Mouse (Mus musculus) liver, embryonic 12.5 days (tissue): ENCODE measurements around the gene Hvcn1. TPM values are rescaled to one million over a fixed set of nuclear protein-coding genes. Genes with fewer than 3 reads are reported as not detected.

Experiments
- ATAC-seq: fragments of 200-750 bp; cut with Nextera tagmentation; 2 replicates; pipeline ENCODE4 v1.8.0; 2017; ENCODE audit warnings: moderate number of reproducible peaks, mild to moderate bottlenecking, moderate library complexity
- H3K27ac ChIP-seq: fragments of 300-500 bp; sonication (generic); 2 replicates; pipeline ENCODE4 v1.5.1; 2016; ENCODE audit warnings: mild to moderate bottlenecking
- H3K27me3 ChIP-seq: fragments of 300-500 bp; sonication (generic); replicated peaks from 2 replicates; pipeline ENCODE4 v1.6.1; 2016; ENCODE audit warnings: mild to moderate bottlenecking, moderate library complexity
- H3K36me3 ChIP-seq: fragments of 300-500 bp; sonication (generic); 2 replicates; pipeline ENCODE4 v1.6.1; 2016; ENCODE audit warnings: mild to moderate bottlenecking, moderate library complexity
- H3K4me1 ChIP-seq: fragments of 300-500 bp; sonication (generic); 2 replicates; pipeline ENCODE4 v1.6.1; 2016
- H3K4me2 ChIP-seq: fragments of 300-500 bp; sonication (generic); 2 replicates; pipeline ENCODE4 v1.6.1; 2016; ENCODE audit warnings: mild to moderate bottlenecking, moderate library complexity
- H3K4me3 ChIP-seq: fragments of 300-500 bp; sonication (generic); 2 replicates; pipeline ENCODE4 v1.5.1; 2016; ENCODE audit warnings: mild to moderate bottlenecking, moderate library complexity
- H3K9ac ChIP-seq: fragments of 300-500 bp; sonication (generic); 2 replicates; pipeline ENCODE4 v1.6.1; 2016; ENCODE audit warnings: mild to moderate bottlenecking, moderate library complexity
- H3K9me3 ChIP-seq: fragments of 300-500 bp; sonication (generic); replicated peaks from 2 replicates; pipeline ENCODE4 v1.6.1; 2016; ENCODE audit warnings: mild to moderate bottlenecking, moderate library complexity
- WGBS: fragments of 180-500 bp; shearing (Covaris S2); methylation state at CpG from one replicate; pipeline ENCODE4 v1.1.7; 2016; ENCODE audit not compliant: insufficient replicate concordance; 5-methylcytosine and 5-hydroxymethylcytosine counted together
- polyA plus RNA-seq: library from polyadenylated mRNA; unstranded; fragments of >200 nt; fragmentation: Nextera tagmentation; extraction: Ambion mirVana; gene quantifications from 2 replicates; pipeline ENCODE4 v1.2.1, GENCODE M21; 2016

The Hvcn1 gene
- polyA plus RNA-seq, 1 experiment from 2014 or later = 2.1 TPM

DNA sequence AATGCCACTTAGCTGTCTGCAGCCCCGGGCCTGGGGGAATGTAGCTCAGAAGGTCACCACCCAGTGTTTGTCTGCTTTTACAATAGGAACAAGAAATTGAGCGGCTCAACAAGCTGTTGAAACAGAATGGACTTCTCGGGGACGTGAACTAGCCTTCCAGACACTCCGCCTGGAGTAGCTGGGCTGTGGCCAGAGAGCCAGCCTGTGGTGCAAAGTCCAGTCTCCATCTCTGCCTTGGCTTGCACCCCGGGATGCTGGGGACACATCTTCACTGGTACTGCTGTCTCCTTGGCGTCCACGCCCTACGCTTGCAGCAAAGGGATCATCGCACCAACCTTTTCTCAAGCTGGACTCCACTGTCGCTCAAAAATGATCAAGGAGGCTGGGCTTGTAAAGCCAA, 33.9 kb downstream of the Hvcn1 start:
- H3K36me3 ChIP-seq = peaks cover 3% of the 10 kb centered on the region; the same call in 1 of the 2 replicates
- 0 out of 2 replicates have a peak, but pooled peaks cover 2% of the 10 kb centered on the region for H3K4me1 ChIP-seq
- no peak overlapping the region for H3K4me2 ChIP-seq
- H3K9ac ChIP-seq = no peak overlapping the region
- H3K27ac ChIP-seq = no peak overlapping the region
- H3K27me3 ChIP-seq = no peaks in the 10 kb centered on the region
- H3K9me3 ChIP-seq = no peaks in the 10 kb centered on the region
- 83% methylated on average over 11 of the region's 11 CpGs for WGBS
- H3K4me3 ChIP-seq = no peak overlapping the region
- no peak for ATAC-seq

GRCm38 (mm10) chr5:122240989-122241388, 34.4 kb downstream of the Hvcn1 start:
- 69% methylated on average over 1 of the region's 1 CpGs for WGBS
- Histone ChIP-seq H3K9me3 (no peaks in the 10 kb centered on the region), H3K27ac (no peak overlapping the region), H3K9ac (no peak overlapping the region), H3K4me3 (no peak overlapping the region), H3K4me2 (no peak overlapping the region), H3K36me3 (peaks cover 3% of the 10 kb centered on the region; the same call in 1 of the 2 replicates), H3K27me3 (no peaks in the 10 kb centered on the region), H3K4me1 (no peaks in the 10 kb centered on the region)
- no peak for ATAC-seq

DNA sequence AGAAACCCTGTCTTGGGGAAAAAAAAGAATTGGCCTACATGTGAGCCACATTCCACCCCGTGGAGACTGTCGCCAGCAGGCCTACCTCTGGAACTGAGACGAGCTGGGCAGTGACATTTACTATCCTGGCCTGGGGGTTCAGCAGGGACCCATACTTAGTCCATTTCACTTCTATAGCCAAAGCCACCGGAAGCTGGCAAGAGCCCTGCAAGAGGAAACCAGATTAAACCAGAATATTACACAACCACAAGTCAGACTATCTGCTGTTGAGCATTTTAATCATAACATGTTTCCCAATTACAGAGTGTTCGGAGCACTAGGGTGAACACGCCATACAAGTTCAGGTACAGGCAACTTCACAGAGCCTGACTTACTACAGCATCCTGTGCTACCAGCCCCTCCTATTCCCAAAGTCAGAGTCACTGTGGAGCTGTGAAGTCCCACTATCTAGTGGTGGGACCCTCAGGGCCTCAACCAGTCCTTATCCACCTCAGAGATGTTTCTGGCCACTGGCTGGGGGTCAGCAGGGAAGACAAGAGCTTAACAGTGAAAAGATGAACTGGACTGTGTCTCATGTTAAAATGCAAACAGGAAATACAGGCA, 36.0 kb downstream of the Hvcn1 start:
- Histone ChIP-seq H3K4me3 (no peak overlapping the region), H3K9me3 (no peaks in the 10 kb centered on the region), H3K27ac (no peak overlapping the region), H3K4me1 (no peaks in the 10 kb centered on the region), H3K36me3 (peaks cover 3% of the 10 kb centered on the region; the same call in 1 of the 2 replicates), H3K4me2 (no peak overlapping the region), H3K27me3 (no peaks in the 10 kb centered on the region), H3K9ac (no peak overlapping the region)
- 65% methylated on average over 6 of the region's 6 CpGs for WGBS
- ATAC-seq = no peak

DNA sequence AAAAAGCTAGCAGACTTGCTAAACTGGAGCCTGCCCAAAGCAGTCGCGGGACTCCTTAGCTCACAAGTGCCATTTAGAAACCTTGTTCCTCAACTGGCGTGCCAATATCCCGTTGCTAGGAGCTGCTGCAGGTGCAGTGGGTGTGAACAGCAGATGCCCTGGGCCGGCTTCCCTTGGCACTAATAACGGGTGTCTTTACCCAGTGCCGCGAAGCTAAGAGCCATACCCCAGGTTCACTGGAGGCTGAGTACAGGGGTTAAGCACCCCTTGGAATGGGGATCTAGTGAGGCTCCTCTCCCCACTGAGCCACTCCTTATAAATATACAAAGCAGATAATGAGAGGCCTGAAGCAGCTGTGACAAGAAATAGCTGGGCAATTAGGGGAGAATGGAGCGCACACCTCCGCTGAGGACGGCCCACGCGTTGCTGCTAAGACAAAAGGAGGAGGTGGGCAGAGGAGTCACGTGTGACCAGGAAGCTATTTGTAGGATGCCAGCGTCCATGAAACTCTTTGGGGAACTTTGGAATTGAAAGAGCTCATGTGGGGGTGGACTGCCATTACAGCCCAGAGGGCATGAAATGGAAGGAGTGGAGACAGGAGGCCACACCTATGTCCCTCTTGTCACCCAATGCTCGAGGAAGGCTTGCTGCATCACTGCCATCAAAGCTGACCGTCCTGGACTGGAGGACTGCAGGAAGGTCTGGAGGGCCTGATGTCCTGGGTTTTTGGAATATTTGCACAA, 37.3 kb downstream of the Hvcn1 start:
- no peaks in the 10 kb centered on the region for H3K27me3 ChIP-seq
- 84% methylated on average over 17 of the region's 17 CpGs for WGBS
- no peak overlapping the region for H3K27ac ChIP-seq
- H3K4me3 ChIP-seq = no peak overlapping the region
- no peak overlapping the region for H3K4me2 ChIP-seq
- no peak overlapping the region for H3K9ac ChIP-seq
- no peaks in the 10 kb centered on the region for H3K4me1 ChIP-seq
- peaks cover 5% of the 10 kb centered on the region; the same call in 1 of the 2 replicates for H3K36me3 ChIP-seq
- ATAC-seq = no peak
- H3K9me3 ChIP-seq = no peaks in the 10 kb centered on the region

DNA sequence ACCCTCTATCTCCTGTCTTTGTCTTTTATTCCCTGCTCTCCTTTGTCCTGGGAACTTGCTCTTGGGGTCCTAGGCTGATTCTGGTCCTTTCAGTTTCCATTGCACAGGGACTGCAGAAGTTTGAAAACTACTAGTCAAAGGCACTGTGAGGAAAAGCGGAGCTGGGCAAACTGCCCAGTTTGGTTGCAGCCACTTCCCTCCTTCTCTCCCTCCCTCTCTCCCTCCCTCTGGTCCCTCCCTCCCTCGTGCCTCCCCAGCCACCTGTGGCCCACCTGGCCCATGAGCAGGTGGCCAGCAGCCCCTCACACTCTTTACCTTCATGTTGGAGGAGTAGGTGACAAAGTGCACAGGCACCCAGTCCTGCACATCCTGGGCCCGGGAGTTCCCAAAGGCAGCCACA, 38.6 kb downstream of the Hvcn1 start:
- no peaks in the 10 kb centered on the region for H3K27me3 ChIP-seq
- H3K36me3 ChIP-seq = peaks cover 5% of the 10 kb centered on the region; the same call in 1 of the 2 replicates
- H3K27ac ChIP-seq = no peak overlapping the region
- H3K4me1 ChIP-seq = no peaks in the 10 kb centered on the region
- H3K4me2 ChIP-seq = no peak overlapping the region
- H3K9ac ChIP-seq = no peak overlapping the region
- no peak for ATAC-seq
- H3K4me3 ChIP-seq = no peak overlapping the region
- WGBS = 59% methylated on average over 3 of the region's 3 CpGs
- H3K9me3 ChIP-seq = no peaks in the 10 kb centered on the region

- Histone ChIP-seq H3K4me2 (no peak overlapping the region), H3K4me1 (no peaks in the 10 kb centered on the region), H3K4me3 (no peak overlapping the region), H3K27ac (no peak overlapping the region), H3K36me3 (peaks cover 3% of the 10 kb centered on the region; the same call in 1 of the 2 replicates), H3K27me3 (no peaks in the 10 kb centered on the region), H3K9me3 (no peaks in the 10 kb centered on the region), H3K9ac (no peak overlapping the region)
- no peak for ATAC-seq
- 75% methylated on average over 10 of the region's 10 CpGs for WGBS
Observed at GRCm38 (mm10) chr5:122246547-122247167, 40.1 kb downstream of the Hvcn1 start.

DNA sequence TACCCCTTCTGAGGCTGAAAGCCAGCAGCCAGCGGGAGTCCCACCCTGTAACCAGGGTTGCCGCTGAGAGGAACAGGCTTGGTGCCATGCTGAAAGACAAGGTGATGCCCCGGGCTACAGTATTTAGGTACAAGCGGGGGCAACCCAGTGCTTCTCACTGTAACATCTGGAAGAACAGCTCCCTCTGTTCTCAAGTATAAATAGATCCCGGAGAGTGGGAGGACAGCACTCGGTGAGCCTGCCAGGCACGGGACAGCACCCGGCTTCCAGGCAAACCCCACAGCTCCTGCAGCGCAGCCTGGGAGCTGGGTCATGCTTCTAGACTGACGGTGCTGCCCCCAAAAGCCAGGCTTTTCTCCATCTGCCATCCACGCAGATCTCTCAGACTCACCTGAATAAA, 40.9 kb downstream of the Hvcn1 start:
- no peaks in the 10 kb centered on the region for H3K9me3 ChIP-seq
- 79% methylated on average over 11 of the region's 11 CpGs for WGBS
- H3K27me3 ChIP-seq = no peaks in the 10 kb centered on the region
- H3K36me3 ChIP-seq = peaks cover 7% of the 10 kb centered on the region; the same call in 1 of the 2 replicates
- H3K4me3 ChIP-seq = no peak overlapping the region
- no peak overlapping the region for H3K4me2 ChIP-seq
- H3K9ac ChIP-seq = no peak overlapping the region
- H3K27ac ChIP-seq = no peak overlapping the region
- no peak for ATAC-seq
- H3K4me1 ChIP-seq = no peaks in the 10 kb centered on the region

GRCm38 (mm10) chr5:122247934-122248333, 41.3 kb downstream of the Hvcn1 start:
- Histone ChIP-seq H3K4me2 (no peak overlapping the region), H3K27me3 (no peaks in the 10 kb centered on the region), H3K27ac (no peak overlapping the region), H3K36me3 (peaks cover 10% of the 10 kb centered on the region; the same call in 1 of the 2 replicates), H3K9me3 (no peaks in the 10 kb centered on the region), H3K9ac (no peak overlapping the region), H3K4me1 (no peaks in the 10 kb centered on the region), H3K4me3 (no peak overlapping the region)
- ATAC-seq = no peak
- 81% methylated on average over 7 of the region's 7 CpGs for WGBS

GRCm38 (mm10) chr5:122249281-122249680, 42.7 kb downstream of the Hvcn1 start:
- Histone ChIP-seq H3K9ac (no peak overlapping the region), H3K27me3 (no peaks in the 10 kb centered on the region), H3K36me3 (peaks cover 14% of the 10 kb centered on the region; the same call in 1 of the 2 replicates), H3K9me3 (no peaks in the 10 kb centered on the region), H3K4me3 (no peak overlapping the region), H3K27ac (no peak overlapping the region), H3K4me2 (no peak overlapping the region), H3K4me1 (no peaks in the 10 kb centered on the region)
- 72% methylated on average over 4 of the region's 4 CpGs for WGBS
- no peak for ATAC-seq

DNA sequence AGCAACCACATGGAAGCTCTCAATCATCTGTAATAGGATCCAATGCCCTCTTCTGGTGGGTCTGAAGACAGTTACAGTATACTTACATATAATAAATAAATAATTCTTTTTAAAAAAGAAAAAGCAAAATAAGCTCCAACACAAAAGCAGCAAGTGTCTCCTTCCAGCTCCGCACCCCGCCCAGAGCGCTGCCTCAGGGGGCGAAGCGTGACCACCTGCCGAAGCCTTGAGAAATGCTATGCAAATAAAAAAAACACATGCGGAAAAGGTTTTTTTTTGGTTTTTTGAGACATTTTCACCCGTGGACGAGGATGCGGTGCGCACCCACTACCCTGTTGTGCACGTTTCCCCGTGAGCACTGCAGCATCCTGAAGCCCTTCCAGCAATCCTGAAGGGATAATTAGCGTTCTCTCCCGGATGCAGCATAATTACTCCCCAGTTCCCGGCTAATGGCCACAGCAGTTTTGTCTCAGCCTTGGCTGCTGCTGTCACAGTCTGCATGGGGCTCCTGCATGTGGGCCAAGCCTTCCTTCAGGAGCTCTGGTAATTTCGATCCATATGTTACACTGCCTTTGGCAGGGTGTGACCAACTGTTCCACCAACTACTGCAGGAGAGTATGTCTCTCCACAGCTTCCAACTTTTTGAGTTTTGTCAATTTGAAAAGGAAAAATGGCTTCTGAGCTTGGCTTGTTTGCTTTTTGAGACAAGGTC, 45.4 kb downstream of the Hvcn1 start:
- no peak overlapping the region for H3K27ac ChIP-seq
- no peaks in the 10 kb centered on the region for H3K4me1 ChIP-seq
- H3K36me3 ChIP-seq = peaks cover 39% of the 10 kb centered on the region
- H3K4me2 ChIP-seq = no peak overlapping the region
- no peaks in the 10 kb centered on the region for H3K27me3 ChIP-seq
- H3K4me3 ChIP-seq = no peak overlapping the region
- no peak overlapping the region for H3K9ac ChIP-seq
- no peaks in the 10 kb centered on the region for H3K9me3 ChIP-seq
- WGBS = 90% methylated on average over 17 of the region's 17 CpGs
- ATAC-seq = no peak

DNA sequence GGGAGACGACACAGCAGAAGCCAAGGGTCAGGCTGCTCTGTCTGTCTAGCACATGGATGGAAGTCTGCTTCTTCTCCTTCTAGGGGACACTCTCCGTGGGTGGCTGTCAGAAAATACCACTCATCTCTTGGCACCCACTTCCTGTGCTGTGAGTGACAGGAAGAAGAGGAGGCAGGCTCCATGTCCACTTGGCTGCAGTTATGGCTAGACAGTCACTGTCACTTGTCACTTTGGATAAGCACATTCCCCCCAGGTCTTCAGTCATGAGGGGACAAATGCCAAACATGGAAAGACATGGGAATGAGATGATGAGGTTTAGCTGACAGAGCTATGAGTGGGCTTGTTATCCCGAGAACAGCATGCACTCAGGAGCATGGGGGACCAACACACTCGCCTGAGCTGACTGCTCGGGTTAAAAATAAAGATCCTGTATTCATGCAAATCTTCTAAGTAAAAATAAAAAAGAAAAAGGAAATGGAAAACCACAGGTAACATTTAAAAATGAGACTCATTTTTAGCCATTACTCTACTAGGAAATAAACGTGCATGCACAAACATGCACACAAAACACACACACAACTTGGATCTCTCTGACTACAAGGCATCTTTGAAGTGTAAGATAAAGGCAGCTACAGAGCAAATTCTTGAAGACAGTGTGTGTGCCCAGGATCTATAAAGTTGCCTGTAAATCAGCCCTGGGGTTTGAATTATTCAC, 51.6 kb downstream of the Hvcn1 start:
- H3K9me3 ChIP-seq = no peaks in the 10 kb centered on the region
- WGBS = 57% methylated on average over 6 of the region's 6 CpGs
- H3K4me2 ChIP-seq = no peak overlapping the region
- H3K27ac ChIP-seq = no peak overlapping the region
- H3K4me3 ChIP-seq = no peak overlapping the region
- H3K36me3 ChIP-seq = peaks cover 42% of the 10 kb centered on the region
- H3K4me1 ChIP-seq = peaks cover 16% of the 10 kb centered on the region
- no peak for ATAC-seq
- H3K9ac ChIP-seq = no peak overlapping the region
- no peaks in the 10 kb centered on the region for H3K27me3 ChIP-seq
